Mouse (Mus musculus) ES-E14 (cell line): Measurements from ENCODE around the gene Brd4.

Experiments
- CHD2 ChIP-seq: IDR thresholded peaks from 2 replicates; pipeline ENCODE4 v1.6.1; 2014; ENCODE audit warnings: mild to moderate bottlenecking, low read depth, low read length, inconsistent platforms
- MAFK ChIP-seq: IDR thresholded peaks from 2 replicates; pipeline ENCODE4 v1.6.1; 2014; ENCODE audit warnings: mild to moderate bottlenecking, low read depth, low read length, inconsistent platforms; ENCODE audit not compliant: insufficient read depth
- ZC3H11A ChIP-seq: IDR thresholded peaks from 2 replicates; pipeline ENCODE4 v1.6.1; 2012; ENCODE audit warnings: low read depth, mild to moderate bottlenecking, inconsistent platforms, low read length, borderline replicate concordance

GRCm38 (mm10) chr17:32283771-32284221 lies 726 bp downstream of the Brd4 start:
- TF ChIP-seq CHD2: no peak
- TF ChIP-seq ZC3H11A: no peak
- no peak for TF ChIP-seq MAFK
